Mouse (Mus musculus): ENCODE measurements around the gene Tmeff2. TPM values are rescaled to one million over a fixed set of nuclear protein-coding genes. Genes with fewer than 3 reads are reported as not detected.

The Tmeff2 gene
- total RNA-seq, 2 experiments from 2014 or later: not detected

DNA sequence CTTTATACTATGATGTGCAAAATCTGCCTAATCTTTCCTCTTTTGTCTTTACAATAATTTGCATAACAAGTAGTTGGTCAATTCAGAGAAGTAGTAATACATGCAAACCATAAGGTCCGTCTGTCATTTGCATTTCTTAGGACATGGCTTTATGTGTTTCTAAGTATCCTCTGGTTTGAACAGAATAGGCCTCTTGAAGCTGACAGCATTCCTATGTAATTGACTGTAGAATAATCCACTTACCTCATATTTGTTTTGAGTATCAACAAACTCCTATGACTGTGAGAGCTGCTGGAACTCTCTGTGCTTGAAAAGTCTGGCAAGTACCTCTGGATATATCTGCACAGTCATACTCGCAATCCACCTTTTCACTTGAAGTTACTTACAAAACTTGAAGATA lies 194.3 kb downstream of the Tmeff2 start:
- no peak for ATAC-seq (replicated peaks; ENCODE audit: low FRiP score, poor library complexity, severe bottlenecking)

- no peak for ATAC-seq (replicated peaks; ENCODE audit: low FRiP score, poor library complexity, severe bottlenecking)
Observed at GRCm38 (mm10) chr1:51096848-51097598, 196.6 kb downstream of the Tmeff2 start.

DNA sequence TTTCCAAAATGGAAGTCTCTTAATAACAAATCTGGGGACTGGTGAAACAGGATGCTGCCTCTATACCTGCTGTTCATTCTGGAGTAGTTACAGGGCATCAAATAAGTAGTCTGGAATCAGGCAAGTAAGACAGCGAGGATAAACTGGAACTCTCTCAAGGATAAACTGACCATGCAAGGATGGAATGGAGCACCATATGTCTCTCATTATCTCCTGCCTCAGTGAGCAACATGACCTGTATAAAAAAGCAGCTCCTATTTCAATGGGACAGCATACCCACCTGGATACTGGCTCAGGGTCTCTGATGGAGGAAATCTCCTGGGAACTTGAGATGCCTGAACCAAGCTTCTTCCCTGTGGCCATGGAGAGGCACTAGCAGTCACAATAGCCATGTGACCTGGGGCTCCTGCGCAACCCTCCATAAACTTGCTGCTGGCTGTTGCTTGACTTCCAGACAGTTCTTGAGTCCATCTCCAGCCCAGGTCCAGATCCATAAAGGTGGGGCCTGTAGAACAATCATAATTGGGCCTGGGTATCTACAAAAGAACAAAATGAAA lies 200.7 kb downstream of the Tmeff2 start:
- ATAC-seq (replicated peaks; ENCODE audit: low FRiP score, poor library complexity, severe bottlenecking): no peak

DNA sequence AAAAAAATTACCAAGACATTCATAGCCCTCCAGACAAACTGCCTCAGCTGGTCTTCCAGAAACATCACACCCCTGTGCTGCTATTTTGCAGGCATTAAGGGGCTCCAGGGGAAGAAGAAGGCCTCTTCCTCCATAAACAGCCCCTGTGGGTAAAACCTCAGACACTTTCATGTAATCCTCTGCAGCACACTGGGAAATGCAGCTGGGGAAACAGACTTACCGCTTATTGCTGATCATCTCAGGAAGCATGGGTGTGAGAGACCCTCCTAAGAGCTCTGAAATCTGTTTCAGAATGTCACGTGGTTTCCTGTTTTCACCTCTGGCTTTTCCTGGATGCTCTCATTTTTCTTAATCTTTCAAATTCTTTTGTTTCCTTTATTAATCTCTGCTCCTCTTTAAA lies 204.3 kb downstream of the Tmeff2 start:
- no peak for ATAC-seq (replicated peaks; ENCODE audit: low FRiP score, poor library complexity, severe bottlenecking)

DNA sequence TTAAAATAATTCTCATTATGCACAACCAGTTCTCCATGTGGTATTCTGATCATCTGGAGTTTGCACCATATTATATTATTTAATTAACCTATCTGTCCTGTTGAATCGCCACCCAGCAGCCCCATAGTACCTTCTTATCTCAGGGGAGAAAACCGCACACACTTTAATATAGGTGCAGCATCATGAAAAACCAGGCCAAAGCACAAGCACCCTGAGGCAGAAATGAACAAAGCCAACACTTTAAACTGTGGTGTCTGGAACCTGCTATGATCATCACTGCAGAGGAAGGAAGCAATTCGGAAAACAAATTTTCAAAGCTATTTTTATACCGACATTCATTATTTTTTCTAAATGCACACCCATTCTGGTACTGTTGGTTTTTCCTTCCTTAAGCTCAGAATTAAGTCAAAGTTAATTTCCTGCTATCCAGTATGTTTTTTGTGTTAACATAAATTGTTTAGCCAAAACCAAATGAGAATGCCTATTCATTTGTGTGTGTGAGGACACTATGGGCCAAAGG lies 206.0 kb downstream of the Tmeff2 start:
- ATAC-seq (replicated peaks; ENCODE audit: low FRiP score, poor library complexity, severe bottlenecking): no peak

DNA sequence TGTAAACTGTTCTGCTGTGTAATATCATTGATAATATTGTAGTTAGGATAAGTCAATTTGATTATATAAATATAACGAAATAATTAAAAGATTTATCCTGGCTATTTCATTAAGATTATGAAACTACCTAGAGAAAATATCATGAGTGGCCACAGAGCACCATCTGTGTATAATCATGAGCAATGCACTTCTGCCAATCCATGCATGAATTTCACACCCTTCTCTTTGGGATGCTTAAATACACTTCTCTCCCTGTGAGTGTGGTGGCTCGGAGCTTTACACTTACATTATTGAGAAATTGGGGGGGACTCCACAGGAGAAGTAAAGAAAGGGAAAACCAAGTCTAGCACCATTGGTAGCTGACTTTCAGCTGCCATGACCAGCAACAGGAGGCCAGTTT lies 206.9 kb downstream of the Tmeff2 start:
- ATAC-seq (replicated peaks; ENCODE audit: low FRiP score, poor library complexity, severe bottlenecking): no peak

DNA sequence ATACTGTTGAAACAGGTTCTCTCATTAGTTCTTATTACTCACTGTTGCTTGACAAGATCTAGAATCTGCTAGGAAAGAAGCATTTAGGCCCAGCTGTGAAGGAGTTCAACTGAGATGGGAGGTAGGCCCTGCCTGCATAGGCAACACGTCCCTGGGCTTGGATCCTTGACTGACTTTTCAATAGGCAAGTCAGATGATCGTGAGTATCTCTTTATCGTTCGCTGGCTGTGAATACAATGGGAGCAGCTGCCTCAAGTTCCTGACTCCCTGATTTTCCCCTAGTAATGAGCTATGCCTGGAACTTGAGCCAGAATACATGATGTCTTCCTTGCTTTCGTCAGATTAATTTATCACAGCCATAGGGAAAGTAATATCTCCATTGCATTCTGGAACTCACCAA lies 214.3 kb downstream of the Tmeff2 start:
- ATAC-seq (replicated peaks; ENCODE audit: low FRiP score, poor library complexity, severe bottlenecking): no peak

DNA sequence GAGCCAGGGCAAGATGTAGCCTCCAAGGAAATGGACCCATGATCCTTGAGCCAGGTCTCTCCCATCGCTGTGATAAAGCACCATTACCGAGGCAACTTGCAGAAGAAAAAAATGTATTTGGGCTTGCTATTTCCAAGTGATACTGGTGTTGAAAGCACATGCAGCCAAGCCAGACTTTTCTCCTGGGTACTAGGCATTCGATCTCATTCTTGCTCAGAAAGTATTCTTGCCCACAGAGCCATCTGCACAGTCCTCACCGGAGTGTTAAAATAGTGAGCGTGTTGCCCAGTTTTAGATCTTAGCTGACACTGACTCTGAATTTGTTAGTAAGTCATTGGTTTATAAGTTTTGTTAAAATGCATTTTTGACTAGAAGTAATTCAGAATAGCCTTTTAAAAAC lies 215.3 kb downstream of the Tmeff2 start:
- ATAC-seq (replicated peaks; ENCODE audit: low FRiP score, poor library complexity, severe bottlenecking): no peak

- ATAC-seq (replicated peaks; ENCODE audit: low FRiP score, poor library complexity, severe bottlenecking): no peak
Observed at GRCm38 (mm10) chr1:51117830-51118229, 217.4 kb downstream of the Tmeff2 start.

GRCm38 (mm10) chr1:51125671-51126424 lies 225.4 kb downstream of the Tmeff2 start:
- ATAC-seq (replicated peaks; ENCODE audit: low FRiP score, poor library complexity, severe bottlenecking): no peak

GRCm38 (mm10) chr1:51126425-51126765 lies 225.9 kb downstream of the Tmeff2 start:
- no peak for ATAC-seq (replicated peaks; ENCODE audit: low FRiP score, poor library complexity, severe bottlenecking)

GRCm38 (mm10) chr1:51136792-51137191 lies 236.3 kb downstream of the Tmeff2 start:
- ATAC-seq (replicated peaks; ENCODE audit: low FRiP score, poor library complexity, severe bottlenecking): no peak

GRCm38 (mm10) chr1:51139605-51140004 lies 239.2 kb downstream of the Tmeff2 start:
- ATAC-seq (replicated peaks; ENCODE audit: low FRiP score, poor library complexity, severe bottlenecking): no peak

GRCm38 (mm10) chr1:51141381-51141780 lies 240.9 kb downstream of the Tmeff2 start:
- no peak for ATAC-seq (replicated peaks; ENCODE audit: low FRiP score, poor library complexity, severe bottlenecking)

DNA sequence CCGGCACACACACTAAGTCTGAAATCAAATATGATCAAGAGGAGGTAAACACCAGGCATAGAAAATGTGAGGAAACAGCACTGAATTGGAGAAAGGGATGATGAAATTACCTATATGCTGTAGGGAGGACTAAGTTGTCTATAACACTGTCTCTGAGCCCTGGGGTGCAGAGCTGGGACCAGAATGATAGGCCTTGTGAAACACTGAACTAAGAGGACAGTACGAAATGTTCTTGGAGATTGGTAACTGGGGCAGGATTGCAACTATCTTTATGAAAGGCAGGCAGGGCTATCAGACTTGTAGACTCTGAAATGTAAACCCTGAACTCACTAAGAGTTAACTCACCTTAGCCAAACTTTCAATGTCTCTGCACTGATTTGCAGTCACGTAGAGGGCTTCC lies 242.3 kb downstream of the Tmeff2 start:
- no peak for ATAC-seq (replicated peaks; ENCODE audit: low FRiP score, poor library complexity, severe bottlenecking)

- no peak for ATAC-seq (replicated peaks; ENCODE audit: low FRiP score, poor library complexity, severe bottlenecking)
Observed at GRCm38 (mm10) chr1:51145693-51146092, 245.2 kb downstream of the Tmeff2 start.

- ATAC-seq (replicated peaks; ENCODE audit: low FRiP score, poor library complexity, severe bottlenecking): no peak
Observed at GRCm38 (mm10) chr1:51148481-51149137, 248.2 kb downstream of the Tmeff2 start.

GRCm38 (mm10) chr1:51149488-51149887 lies 249.0 kb downstream of the Tmeff2 start:
- no peak for ATAC-seq (replicated peaks; ENCODE audit: low FRiP score, poor library complexity, severe bottlenecking)

DNA sequence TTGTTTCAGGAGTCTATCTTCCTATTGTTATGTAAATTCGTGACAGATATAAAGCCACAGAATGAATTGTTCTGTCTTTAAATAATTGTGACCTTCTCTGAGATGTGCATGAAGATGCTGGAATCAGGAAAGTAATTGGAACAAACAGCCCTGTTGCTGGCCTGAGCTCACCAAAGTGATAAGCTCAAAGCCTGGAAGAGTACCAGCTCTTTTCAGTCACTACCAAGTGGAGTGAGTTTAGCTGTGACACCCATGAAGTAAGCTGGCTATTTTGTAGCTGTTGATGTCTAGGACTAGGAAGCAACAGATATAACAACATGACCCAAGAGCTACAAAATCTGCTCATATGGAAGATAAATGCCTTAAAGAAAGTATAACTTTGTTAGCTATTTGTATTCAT lies 249.4 kb downstream of the Tmeff2 start:
- no peak for ATAC-seq (replicated peaks; ENCODE audit: low FRiP score, poor library complexity, severe bottlenecking)

- no peak for ATAC-seq (replicated peaks; ENCODE audit: low FRiP score, poor library complexity, severe bottlenecking)
Observed at GRCm38 (mm10) chr1:51152017-51152416, 251.6 kb downstream of the Tmeff2 start.

Data from erythroblast, adult 5-6 weeks (primary cell).